Mouse (Mus musculus) lung, postnatal 4 days (tissue): ENCODE results near the gene B3gnt2.
A peak's percentile ranks its signal among the peaks of the same experiment; 100 is the strongest.

Experiments used
- DNase-seq, 2 experiments: peaks; one replicate each; pipeline ENCODE4 v3.0.0; 2021

B3gnt2 gene

GRCm38 (mm10) chr11:22718036-22718435, 142.7 kb downstream of the B3gnt2 start:
- no peak for DNase-seq

- DNase-seq: no peak
Observed at GRCm38 (mm10) chr11:22711327-22711726, 149.4 kb downstream of the B3gnt2 start.

GRCm38 (mm10) chr11:22710596-22710995, 150.2 kb downstream of the B3gnt2 start:
- peak in 1 of 2 experiments; percentile 44 for DNase-seq
